Mouse (Mus musculus) thymus, postnatal 10 days (tissue): ENCODE data around the gene Tcl1b4.

Source experiments
- DNase-seq, 2 experiments: peaks; one replicate each; pipeline ENCODE4 v3.0.0; 2021; ENCODE audit warnings: low spot score in 2 of 2

Gene Tcl1b4

DNA sequence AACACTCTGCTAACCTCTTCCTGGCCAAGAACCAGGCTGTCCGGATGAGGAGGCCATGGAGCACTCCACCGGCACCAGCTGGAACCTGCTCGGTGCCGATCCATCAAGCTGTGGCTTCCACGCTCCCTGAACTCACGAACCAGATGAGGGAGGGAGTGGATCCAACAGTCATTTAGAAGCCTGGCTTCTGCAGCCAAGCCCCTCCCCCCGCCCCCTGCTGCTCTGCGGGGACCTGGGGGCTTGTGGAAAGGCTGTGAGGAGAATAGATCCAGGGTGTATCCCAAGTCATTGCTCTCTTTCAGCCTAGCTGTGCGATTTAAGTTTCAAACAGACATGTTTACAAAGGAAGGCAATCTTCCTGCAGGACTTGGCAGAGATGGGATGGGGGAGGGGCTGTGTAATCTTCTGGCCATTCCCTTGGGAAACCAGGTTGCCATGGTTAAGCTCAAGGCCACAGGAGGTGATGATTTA is 47.0 kb downstream of the Tcl1b4 start:
- no peak for DNase-seq

DNA sequence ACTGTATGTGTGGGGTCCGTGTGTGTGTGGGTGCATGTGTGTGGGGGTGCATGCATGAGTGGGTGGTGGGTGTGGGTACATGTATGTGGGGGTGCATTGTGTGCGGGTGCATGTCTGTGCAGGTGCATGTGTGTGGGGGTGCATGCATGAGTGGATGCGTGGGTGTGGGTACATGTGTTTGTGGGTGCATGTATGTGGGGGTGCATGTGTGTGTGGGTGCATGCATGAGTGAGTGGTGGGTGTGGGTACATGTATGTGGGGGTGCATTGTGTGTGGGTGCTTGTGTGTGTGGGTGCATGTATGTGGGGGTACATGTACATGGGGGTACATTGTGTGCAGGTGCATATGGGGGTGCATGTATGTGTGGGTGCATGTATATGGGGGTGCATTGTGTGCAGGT is 52.0 kb downstream of the Tcl1b4 start:
- no peak for DNase-seq
